Mouse (Mus musculus): ENCODE results near the gene Klhl31. TPM values are rescaled to one million over a fixed set of nuclear protein-coding genes. Genes with fewer than 3 reads are reported as not detected.

The Klhl31 gene
- total RNA-seq, 1 experiment, result 0.04 TPM

DNA sequence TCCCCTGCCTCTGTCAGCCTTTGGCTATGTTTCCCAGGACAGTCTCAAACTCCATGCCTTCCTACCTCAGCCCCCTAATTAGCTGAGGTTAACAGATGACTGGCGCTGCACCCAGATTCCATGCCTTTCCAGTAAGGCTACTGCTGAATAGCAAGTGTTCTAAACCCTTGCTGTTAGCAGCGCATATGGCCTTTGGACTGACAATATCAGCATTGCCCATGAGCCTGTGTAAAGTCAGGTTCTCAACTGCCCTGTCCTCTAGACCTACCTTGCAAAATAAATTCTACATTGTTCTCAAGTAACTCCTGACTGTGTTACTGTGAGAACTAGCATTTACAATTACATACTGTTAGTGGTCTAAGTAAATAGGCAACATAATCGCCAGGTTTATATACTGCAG is 3.9 kb upstream of the Klhl31 start:
- in situ Hi-C loops (cut with MboI; ENCODE audit: low sequenced_read_pairs in 2 of 2, unreplicated experiment in 2 of 2), result no loop called here
- DNase-seq (ENCODE audit: low read depth, low spot score), result no peak
- no peak for TF ChIP-seq MAFK (IDR thresholded peaks at IDR 0.05; ENCODE audit: insufficient read depth, low read depth, low read length)
- no peak for TF ChIP-seq ZC3H11A (IDR thresholded peaks at IDR 0.05; ENCODE audit: borderline replicate concordance, low read depth, low read length)
- no peak for TF ChIP-seq ZNF384 (IDR thresholded peaks at IDR 0.05; ENCODE audit: low read depth, low read length)
- TF ChIP-seq CHD2 (IDR thresholded peaks at IDR 0.05; ENCODE audit: low read depth, low read length), result no peak
- no peak for TF ChIP-seq HCFC1 (IDR thresholded peaks at IDR 0.05; ENCODE audit: borderline replicate concordance, insufficient read depth, low read length)
- Histone ChIP-seq H3K9ac (ENCODE audit: insufficient read depth, low read depth, low read length, poor library complexity, severe bottlenecking) (no peak overlapping the region), H3K27ac (ENCODE audit: insufficient read depth, low read depth, low read length, poor library complexity, severe bottlenecking) (no peak overlapping the region), H3K36me3 (ENCODE audit: control insufficient read depth, insufficient read depth, low read length, poor library complexity, severe bottlenecking) (no peaks in the 10 kb centered on the region), H3K4me3 (ENCODE audit: insufficient read depth in 1 of 2, low read depth in 1 of 2, low read length in 2 of 2, poor library complexity in 1 of 2, severe bottlenecking in 1 of 2) (no peak overlapping the region), H3K9me3 (ENCODE audit: control insufficient read depth, insufficient read depth, low read depth, low read length) (no peaks in the 10 kb centered on the region), H3K4me1 (ENCODE audit: control insufficient read depth in 2 of 2, insufficient read depth in 2 of 2, low read length in 2 of 2, poor library complexity in 1 of 2) (peaks cover 0 to 5% of the 10 kb centered on the region in 2 experiments; a peak in 2 of 4 replicates)

DNA sequence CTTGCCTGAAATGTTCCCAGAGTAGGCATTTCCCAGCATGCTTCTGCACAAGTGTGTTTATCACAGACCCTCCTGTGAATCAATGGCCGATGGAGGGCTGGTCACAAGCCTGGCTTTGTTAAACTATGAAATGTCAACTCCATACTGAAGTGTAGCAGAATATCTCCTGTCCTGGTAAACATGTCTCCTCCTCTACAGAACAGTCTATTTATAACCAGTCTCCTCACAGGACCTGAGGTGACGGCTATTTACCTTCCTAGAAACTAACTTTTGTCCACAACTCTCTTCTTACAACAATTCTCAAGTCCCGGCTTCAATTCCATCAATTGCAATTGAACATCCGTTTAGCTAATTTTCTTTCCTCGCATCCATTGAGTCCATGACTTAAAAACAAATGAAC is 297 bp upstream of the Klhl31 start:
- DNase-seq (ENCODE audit: low read depth, low spot score), result no peak
- no peak overlapping the region for H3K9ac ChIP-seq (ENCODE audit: insufficient read depth, low read depth, low read length, poor library complexity, severe bottlenecking)
- no peak overlapping the region for H3K27ac ChIP-seq (ENCODE audit: insufficient read depth, low read depth, low read length, poor library complexity, severe bottlenecking)
- peaks cover 0 to 5% of the 10 kb centered on the region in 2 experiments; a peak in 2 of 4 replicates for H3K4me1 ChIP-seq (ENCODE audit: control insufficient read depth in 2 of 2, insufficient read depth in 2 of 2, low read length in 2 of 2, poor library complexity in 1 of 2)
- H3K4me3 ChIP-seq (ENCODE audit: insufficient read depth in 1 of 2, low read depth in 1 of 2, low read length in 2 of 2, poor library complexity in 1 of 2, severe bottlenecking in 1 of 2), result no peak overlapping the region
- no peaks in the 10 kb centered on the region for H3K36me3 ChIP-seq (ENCODE audit: control insufficient read depth, insufficient read depth, low read length, poor library complexity, severe bottlenecking)
- no peaks in the 10 kb centered on the region for H3K9me3 ChIP-seq (ENCODE audit: control insufficient read depth, insufficient read depth, low read depth, low read length)
- in situ Hi-C loops (cut with MboI; ENCODE audit: low sequenced_read_pairs in 2 of 2, unreplicated experiment in 2 of 2), result no loop called here
- TF ChIP-seq ZNF384 (IDR thresholded peaks at IDR 0.05; ENCODE audit: low read depth, low read length) (no peak), CHD2 (IDR thresholded peaks at IDR 0.05; ENCODE audit: low read depth, low read length) (no peak), MAFK (IDR thresholded peaks at IDR 0.05; ENCODE audit: insufficient read depth, low read depth, low read length) (no peak), HCFC1 (IDR thresholded peaks at IDR 0.05; ENCODE audit: borderline replicate concordance, insufficient read depth, low read length) (no peak), ZC3H11A (IDR thresholded peaks at IDR 0.05; ENCODE audit: borderline replicate concordance, low read depth, low read length) (no peak)

DNA sequence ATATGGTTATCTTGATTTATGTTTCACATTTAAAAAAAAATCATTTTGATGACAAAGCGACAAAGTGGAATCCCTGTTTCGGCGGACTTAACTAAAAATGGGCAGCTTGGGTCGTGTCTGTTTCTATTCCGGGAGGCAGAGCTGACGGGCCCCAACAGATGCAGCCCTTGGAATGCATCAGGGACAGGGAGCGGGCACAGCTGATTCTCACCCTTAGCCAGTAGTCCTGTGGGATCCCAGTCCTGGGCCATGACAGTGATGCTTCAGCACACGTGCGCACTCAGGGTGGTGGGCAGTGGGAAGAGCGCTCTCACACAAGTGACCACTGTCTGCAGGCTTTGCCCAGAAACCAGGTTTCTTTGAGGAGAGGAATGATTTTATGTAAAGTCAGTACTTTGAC is 1.1 kb downstream of the Klhl31 start:
- in situ Hi-C loops (cut with MboI; ENCODE audit: low sequenced_read_pairs in 2 of 2, unreplicated experiment in 2 of 2), result no loop called here
- Histone ChIP-seq H3K4me3 (ENCODE audit: insufficient read depth in 1 of 2, low read depth in 1 of 2, low read length in 2 of 2, poor library complexity in 1 of 2, severe bottlenecking in 1 of 2) (no peak overlapping the region), H3K36me3 (ENCODE audit: control insufficient read depth, insufficient read depth, low read length, poor library complexity, severe bottlenecking) (no peaks in the 10 kb centered on the region), H3K27ac (ENCODE audit: insufficient read depth, low read depth, low read length, poor library complexity, severe bottlenecking) (no peak overlapping the region), H3K9ac (ENCODE audit: insufficient read depth, low read depth, low read length, poor library complexity, severe bottlenecking) (no peak overlapping the region), H3K9me3 (ENCODE audit: control insufficient read depth, insufficient read depth, low read depth, low read length) (no peaks in the 10 kb centered on the region), H3K4me1 (ENCODE audit: control insufficient read depth in 2 of 2, insufficient read depth in 2 of 2, low read length in 2 of 2, poor library complexity in 1 of 2) (peaks cover 0 to 5% of the 10 kb centered on the region in 2 experiments; a peak in 2 of 4 replicates)
- DNase-seq (ENCODE audit: low read depth, low spot score), result no peak
- TF ChIP-seq ZC3H11A (IDR thresholded peaks at IDR 0.05; ENCODE audit: borderline replicate concordance, low read depth, low read length) (no peak), ZNF384 (IDR thresholded peaks at IDR 0.05; ENCODE audit: low read depth, low read length) (no peak), MAFK (IDR thresholded peaks at IDR 0.05; ENCODE audit: insufficient read depth, low read depth, low read length) (no peak), CHD2 (IDR thresholded peaks at IDR 0.05; ENCODE audit: low read depth, low read length) (no peak), HCFC1 (IDR thresholded peaks at IDR 0.05; ENCODE audit: borderline replicate concordance, insufficient read depth, low read length) (no peak)

DNA sequence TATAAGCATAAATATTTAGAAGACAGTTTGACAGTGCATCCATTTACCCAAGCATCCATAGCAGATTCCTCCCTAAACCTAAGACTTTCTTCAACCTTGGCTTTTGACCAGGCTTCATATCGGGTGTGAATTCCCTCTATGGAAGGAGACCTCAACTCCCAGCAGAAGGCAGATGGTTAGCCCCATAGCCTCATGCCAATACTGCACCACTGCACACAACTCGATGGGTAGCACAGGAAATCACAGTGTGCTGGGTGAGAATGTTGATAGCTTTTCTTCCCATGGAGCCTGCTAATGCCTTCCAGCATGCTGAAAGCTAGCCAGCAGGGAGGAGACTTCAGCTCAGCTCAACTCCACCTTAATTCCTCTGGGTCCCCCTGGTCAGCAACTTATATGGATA is 8.9 kb downstream of the Klhl31 start:
- no peak overlapping the region for H3K4me3 ChIP-seq (ENCODE audit: insufficient read depth in 1 of 2, low read depth in 1 of 2, low read length in 2 of 2, poor library complexity in 1 of 2, severe bottlenecking in 1 of 2)
- no peaks in the 10 kb centered on the region for H3K36me3 ChIP-seq (ENCODE audit: control insufficient read depth, insufficient read depth, low read length, poor library complexity, severe bottlenecking)
- no peaks in the 10 kb centered on the region for H3K9me3 ChIP-seq (ENCODE audit: control insufficient read depth, insufficient read depth, low read depth, low read length)
- H3K4me1 ChIP-seq (ENCODE audit: control insufficient read depth in 2 of 2, insufficient read depth in 2 of 2, low read length in 2 of 2, poor library complexity in 1 of 2), result no peaks in the 10 kb centered on the region
- in situ Hi-C loops (cut with MboI; ENCODE audit: low sequenced_read_pairs in 2 of 2, unreplicated experiment in 2 of 2), result no loop called here
- H3K9ac ChIP-seq (ENCODE audit: insufficient read depth, low read depth, low read length, poor library complexity, severe bottlenecking), result no peak overlapping the region
- no peak for DNase-seq (ENCODE audit: low read depth, low spot score)
- H3K27ac ChIP-seq (ENCODE audit: insufficient read depth, low read depth, low read length, poor library complexity, severe bottlenecking), result no peak overlapping the region
- TF ChIP-seq HCFC1 (IDR thresholded peaks at IDR 0.05; ENCODE audit: borderline replicate concordance, insufficient read depth, low read length) (no peak), ZNF384 (IDR thresholded peaks at IDR 0.05; ENCODE audit: low read depth, low read length) (no peak), ZC3H11A (IDR thresholded peaks at IDR 0.05; ENCODE audit: borderline replicate concordance, low read depth, low read length) (no peak), MAFK (IDR thresholded peaks at IDR 0.05; ENCODE audit: insufficient read depth, low read depth, low read length) (no peak), CHD2 (IDR thresholded peaks at IDR 0.05; ENCODE audit: low read depth, low read length) (no peak)

DNA sequence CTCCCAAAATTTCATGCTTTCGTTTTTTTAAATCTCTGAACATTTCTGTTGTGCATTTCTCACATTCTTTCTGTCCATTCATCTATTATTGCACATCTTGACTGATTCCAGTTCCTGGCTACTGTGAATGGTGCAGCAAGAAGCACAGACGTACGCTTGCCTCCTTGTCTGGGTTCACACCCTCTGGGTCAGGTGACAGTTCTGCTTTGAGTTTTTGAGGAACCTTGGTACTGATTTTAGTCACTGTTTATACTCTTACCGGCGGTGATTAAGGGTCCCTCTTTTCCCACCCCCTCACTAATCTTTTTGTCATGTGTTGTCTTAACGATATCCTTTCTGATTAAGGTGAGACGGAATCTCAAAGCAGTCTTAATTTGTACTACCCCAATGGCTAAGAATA is 15.5 kb downstream of the Klhl31 start:
- in situ Hi-C loops (cut with MboI; ENCODE audit: low sequenced_read_pairs in 2 of 2, unreplicated experiment in 2 of 2), result no loop called here
- no peak for DNase-seq (ENCODE audit: low read depth, low spot score)
- H3K9me3 ChIP-seq (ENCODE audit: control insufficient read depth, insufficient read depth, low read depth, low read length), result no peaks in the 10 kb centered on the region
- no peak overlapping the region for H3K4me3 ChIP-seq (ENCODE audit: insufficient read depth in 1 of 2, low read depth in 1 of 2, low read length in 2 of 2, poor library complexity in 1 of 2, severe bottlenecking in 1 of 2)
- TF ChIP-seq ZC3H11A (IDR thresholded peaks at IDR 0.05; ENCODE audit: borderline replicate concordance, low read depth, low read length) (no peak), CHD2 (IDR thresholded peaks at IDR 0.05; ENCODE audit: low read depth, low read length) (no peak), MAFK (IDR thresholded peaks at IDR 0.05; ENCODE audit: insufficient read depth, low read depth, low read length) (no peak), ZNF384 (IDR thresholded peaks at IDR 0.05; ENCODE audit: low read depth, low read length) (no peak), HCFC1 (IDR thresholded peaks at IDR 0.05; ENCODE audit: borderline replicate concordance, insufficient read depth, low read length) (no peak)
- H3K9ac ChIP-seq (ENCODE audit: insufficient read depth, low read depth, low read length, poor library complexity, severe bottlenecking), result no peak overlapping the region
- peaks cover 0 to 2% of the 10 kb centered on the region in 2 experiments; a peak in 1 of 4 replicates for H3K4me1 ChIP-seq (ENCODE audit: control insufficient read depth in 2 of 2, insufficient read depth in 2 of 2, low read length in 2 of 2, poor library complexity in 1 of 2)
- no peak overlapping the region for H3K27ac ChIP-seq (ENCODE audit: insufficient read depth, low read depth, low read length, poor library complexity, severe bottlenecking)
- no peaks in the 10 kb centered on the region for H3K36me3 ChIP-seq (ENCODE audit: control insufficient read depth, insufficient read depth, low read length, poor library complexity, severe bottlenecking)
